Mouse (Mus musculus): ENCODE measurements around the gene Npc1l1.
A peak's percentile ranks its signal among the peaks of the same experiment; 100 is the strongest.

Gene Npc1l1

GRCm38 (mm10) chr11:6200570-6200969, 29.4 kb downstream of the Npc1l1 start:
- no peak for DNase-seq

GRCm38 (mm10) chr11:6200087-6200569, 29.8 kb downstream of the Npc1l1 start, which contains the start of gene Nudcd3:
TSS of gene Nudcd3 (minus strand) at chr11:6200415.
- peak; percentile 86 for DNase-seq

DNA sequence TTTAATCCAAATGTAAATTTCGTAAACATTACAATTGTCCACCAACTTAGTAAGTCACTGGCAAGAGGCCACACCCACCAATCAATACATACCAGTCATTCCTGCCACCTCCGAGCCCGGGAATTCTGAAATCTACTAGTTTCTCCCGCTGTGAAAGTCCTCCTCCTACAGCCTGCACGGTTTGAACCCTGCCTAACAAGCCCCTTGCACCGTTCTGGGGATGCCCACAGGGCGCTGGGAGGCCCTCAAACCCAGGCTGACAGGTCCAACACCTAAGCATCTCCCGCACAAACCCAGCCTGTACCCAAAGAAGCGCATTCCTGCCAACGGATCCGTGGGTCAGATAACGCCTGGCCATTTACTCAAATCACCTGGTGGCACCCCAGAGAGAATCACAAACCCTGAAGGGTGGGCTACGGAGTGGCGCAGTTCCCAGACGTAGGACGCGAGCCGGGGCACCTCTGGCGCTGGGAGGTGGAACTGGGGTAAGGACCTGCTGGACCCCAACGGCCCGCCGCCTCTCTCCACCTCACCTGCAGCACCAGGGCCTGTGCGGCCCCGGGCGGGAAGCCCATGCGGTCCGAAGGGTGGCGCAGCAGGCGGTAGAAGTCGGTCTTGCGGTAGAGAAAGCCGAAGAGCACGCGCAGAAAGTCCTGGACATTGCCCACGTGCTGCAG, 30.4 kb downstream of the Npc1l1 start, which contains the start of gene A730071L15Rik:
Gene A730071L15Rik (plus strand): TSS at position 620 of the 677 bp plus-strand sequence.
- peak; percentile 47 for DNase-seq

- no peak for DNase-seq
Observed at GRCm38 (mm10) chr11:6198449-6198848, 31.5 kb downstream of the Npc1l1 start.

DNA sequence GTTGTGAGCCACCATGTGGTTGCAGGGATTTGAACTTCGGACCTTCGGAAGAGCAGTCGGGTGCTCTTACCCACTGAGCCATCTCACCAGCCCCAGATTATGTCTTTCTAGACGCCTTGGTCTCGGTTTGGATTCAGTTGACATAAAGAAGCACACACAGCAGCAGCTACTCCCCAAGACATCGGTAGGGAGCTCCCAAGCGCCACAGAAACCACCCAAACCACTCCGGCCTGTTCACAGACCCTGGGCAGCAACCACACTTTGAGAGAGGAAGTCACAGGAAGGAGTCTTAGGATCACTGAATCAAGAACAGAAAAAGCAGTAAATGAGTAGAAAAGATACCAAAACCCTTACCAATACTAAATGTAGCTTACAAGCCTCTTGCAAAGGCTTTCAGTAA, 33.2 kb downstream of the Npc1l1 start:
- no peak for DNase-seq

- DNase-seq, result peak; percentile 91
Observed at GRCm38 (mm10) chr11:6187878-6188277, 42.1 kb downstream of the Npc1l1 start.

GRCm38 (mm10) chr11:6187399-6187798, 42.5 kb downstream of the Npc1l1 start:
- no peak for DNase-seq

DNA sequence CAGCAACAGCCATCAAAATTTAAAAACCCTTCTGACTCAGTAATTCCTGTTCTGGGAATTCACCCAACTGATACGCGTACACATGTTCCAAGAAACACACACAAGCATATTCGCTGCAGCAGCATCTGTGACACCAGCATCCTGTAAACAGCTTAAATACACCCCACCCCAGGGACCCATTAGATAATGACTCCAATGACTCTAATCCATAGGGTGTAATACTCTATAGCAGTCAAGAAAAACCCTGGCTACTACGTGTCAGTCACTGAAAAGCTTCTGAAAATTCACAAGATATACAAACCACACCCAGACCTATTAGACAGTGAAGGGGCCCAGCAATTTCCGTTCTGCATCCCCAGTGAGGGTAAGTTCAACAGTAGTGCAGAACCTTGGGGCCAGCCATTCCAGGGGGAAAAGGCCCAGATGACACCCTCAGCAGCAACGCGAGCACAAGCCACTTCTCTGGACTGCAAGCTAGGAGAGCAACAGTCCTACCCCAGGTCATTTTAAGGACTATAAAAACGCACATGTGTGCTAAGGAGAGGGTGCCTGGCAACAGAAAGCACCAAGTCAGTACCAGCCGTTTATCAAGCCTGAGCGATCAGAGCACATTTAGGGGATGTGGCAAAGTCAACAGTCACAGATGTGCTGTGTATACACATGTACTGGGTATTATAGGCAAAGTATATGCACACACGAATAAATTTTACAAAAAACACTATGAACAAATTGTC, 45.6 kb downstream of the Npc1l1 start:
- DNase-seq, result peak; percentile 52

DNA sequence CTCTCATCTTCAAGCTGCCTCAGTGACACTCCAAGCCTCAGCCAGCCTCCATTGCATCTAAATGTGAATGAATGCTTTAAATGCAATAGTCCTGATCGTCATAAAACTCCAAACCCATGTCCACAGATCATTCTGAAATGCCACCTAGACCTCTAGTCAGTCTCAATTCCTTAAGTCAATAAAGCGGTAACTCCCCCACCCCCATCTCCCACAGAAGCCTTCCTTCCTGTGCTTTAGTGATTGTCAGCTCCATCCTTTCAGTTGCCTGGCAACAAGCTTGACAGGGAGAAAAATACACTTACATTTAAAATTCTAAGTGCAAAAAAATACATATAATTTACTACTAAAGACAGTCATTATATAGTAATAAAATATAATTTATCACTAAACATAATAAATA, 46.7 kb downstream of the Npc1l1 start:
- DNase-seq, result no peak

DNA sequence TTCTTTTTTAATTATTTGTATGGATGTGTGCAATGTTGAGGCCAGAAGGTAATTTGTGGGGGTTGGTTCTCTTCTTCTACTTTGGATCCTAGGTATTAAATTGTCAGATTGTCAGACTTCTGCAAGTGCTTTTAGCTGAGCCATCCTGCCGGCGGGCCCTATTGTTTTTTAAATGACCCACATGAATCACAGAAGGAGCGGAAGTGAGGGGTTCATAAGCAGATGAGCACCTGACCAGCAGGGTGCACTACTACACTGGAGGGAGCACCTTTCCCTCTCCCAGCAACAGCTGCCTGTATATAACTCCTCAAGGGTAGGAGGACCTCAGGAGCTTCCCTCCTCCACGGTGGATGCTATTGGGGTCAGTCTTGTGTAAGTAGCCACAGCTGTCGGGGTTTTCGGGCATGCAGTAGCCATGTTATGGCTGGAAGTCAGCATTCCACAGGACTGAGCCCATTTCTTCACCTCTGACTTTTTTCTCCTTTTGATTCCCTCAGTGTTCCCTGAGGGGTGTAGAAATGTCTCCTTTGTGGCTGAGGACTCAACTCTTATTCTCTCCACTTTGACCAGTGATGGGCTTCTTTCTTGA, 49.0 kb downstream of the Npc1l1 start:
- peak; percentile 73 for DNase-seq

DNA sequence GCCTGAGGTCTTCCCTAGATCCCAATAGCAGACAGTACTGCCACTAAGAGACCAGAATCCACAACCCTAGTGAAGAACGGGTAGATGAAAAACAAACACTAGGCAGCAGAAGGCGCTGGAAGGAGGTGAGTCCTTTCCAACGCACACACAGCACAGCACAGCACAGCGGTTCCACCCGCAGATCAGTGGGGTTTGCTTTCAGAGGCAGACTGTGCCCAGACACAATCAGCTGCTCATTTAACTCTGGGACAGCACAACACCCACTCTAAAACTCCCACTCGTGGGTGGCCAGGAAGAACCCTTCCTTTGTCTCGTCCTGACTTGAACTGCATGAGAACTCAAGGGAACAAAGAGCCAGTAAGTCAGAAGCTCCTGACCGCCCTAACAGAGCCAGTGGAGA, 50.7 kb downstream of the Npc1l1 start:
- peak; percentile 67 for DNase-seq

- DNase-seq, result peak; percentile 75
Observed at GRCm38 (mm10) chr11:6178673-6179166, 51.2 kb downstream of the Npc1l1 start.

GRCm38 (mm10) chr11:6177781-6178420, 52.0 kb downstream of the Npc1l1 start:
- DNase-seq, result no peak

DNA sequence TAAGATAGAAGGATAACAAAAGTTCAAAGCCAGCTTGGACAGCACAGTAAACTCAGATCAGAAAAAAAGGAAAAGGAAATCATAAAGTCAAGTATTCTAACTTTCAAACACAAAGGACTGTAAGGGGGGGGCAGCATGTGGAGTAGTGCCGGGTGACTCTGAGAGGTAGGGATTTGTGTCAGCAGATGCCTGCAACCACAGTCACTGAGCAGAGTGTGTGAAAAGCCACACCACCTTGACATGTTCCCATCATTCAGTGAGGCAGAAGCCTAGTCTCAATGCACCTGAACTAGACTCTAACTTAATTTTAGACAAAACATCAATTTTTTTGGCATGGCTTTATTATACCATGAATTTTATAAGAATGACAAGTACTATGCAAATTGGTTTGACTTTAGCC, 54.4 kb downstream of the Npc1l1 start:
- DNase-seq, result peak; percentile 34

DNA sequence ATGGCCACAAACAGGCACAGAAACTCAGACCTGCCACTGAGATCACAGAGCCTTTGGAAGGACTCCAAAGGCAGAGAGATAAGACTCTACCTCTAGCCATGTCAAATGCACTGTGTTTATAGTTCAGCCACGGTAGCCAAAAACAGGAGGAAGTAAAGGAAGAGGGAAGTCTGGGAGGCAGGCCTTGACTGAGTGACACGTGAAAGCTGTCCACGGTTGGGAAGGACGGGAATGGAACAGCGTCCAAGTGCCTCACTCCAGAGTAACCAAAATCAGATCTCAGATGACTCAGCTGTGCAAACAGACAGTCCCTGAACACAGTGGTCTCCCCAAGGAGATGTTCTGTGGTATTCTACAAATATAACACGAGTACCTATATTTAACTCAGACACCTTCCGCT, 55.2 kb downstream of the Npc1l1 start:
- no peak for DNase-seq

- DNase-seq, result no peak
Observed at GRCm38 (mm10) chr11:6169041-6169663, 60.8 kb downstream of the Npc1l1 start.

DNA sequence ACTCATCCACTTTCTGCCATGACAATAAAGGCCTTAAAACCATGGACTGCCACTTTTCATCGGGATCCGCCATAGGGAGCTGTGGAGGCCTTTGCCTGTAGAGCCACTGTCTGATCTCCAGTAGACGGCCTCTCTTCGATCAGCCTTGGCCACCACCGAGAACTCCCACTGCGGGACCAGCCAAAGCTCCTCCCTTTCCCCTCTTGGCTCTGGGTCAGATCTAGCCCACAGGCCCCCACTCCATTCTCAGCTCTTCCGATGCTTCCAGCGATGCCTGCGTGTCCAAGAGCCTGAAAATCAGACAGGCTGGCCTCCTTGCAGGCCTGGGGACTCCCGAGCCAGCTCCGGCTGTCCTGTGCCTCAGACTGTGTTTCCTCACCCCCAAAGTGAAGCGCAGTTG, 63.6 kb downstream of the Npc1l1 start:
- DNase-seq, result no peak

GRCm38 (mm10) chr11:6165391-6166081, 64.4 kb downstream of the Npc1l1 start:
- DNase-seq, result no peak

- no peak for DNase-seq
Observed at GRCm38 (mm10) chr11:6164781-6165180, 65.2 kb downstream of the Npc1l1 start.

DNA sequence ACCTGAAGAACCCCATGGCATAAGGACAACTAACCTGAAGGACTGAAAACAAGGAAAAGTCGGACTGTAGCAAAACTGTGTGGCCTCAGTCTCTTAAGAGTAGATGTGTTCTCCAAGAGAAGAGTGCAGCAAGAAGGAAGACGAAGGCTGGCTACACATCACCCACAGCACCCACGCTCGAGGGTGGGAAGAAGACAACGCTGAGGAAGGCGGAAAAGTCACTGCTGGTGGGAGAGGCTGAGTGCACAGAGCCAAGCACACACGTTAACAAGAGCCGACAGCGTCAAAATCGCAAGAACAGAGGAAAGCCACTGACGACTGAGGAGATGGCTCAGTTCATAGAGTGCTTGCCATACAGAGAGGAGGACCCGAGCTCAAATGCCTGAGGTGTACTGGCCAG, 66.2 kb downstream of the Npc1l1 start:
- DNase-seq, result no peak

DNA sequence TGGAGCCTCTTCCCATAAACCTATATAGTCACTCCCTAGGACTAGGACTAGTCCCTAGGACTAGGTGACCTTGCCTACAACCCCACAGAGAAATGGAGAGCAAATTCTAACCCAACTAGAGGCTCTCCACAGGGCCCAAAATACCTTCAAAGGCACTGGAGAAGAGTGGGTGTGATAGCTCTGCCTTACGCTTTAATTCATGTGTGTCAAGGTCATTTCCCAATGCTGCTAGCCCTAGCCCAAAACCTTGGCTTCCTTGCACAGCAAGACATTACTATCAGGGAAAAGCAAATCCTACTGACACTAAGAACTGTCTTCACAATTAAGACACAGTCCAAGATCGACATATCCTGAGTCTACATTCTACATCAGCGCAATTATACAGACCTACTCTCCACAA, 66.9 kb downstream of the Npc1l1 start:
- DNase-seq, result no peak

- no peak for DNase-seq
Observed at GRCm38 (mm10) chr11:6161549-6161948, 68.4 kb downstream of the Npc1l1 start.
